9 mouse cellular contexts compared by ENCODE assay signal in genomic region chr8:40186715-40187583, GRCm38 (mm10).
DNase-seq lines count a peak whose midpoint lies in the region; ATAC-seq and TF ChIP-seq lines count a peak whose summit lies in the region.
"Had no signal": no experiment of that assay in that cellular context is flagged by ENCODE, and none has a peak within 500 bp of the region (broad histone marks: within the 10 kb centered on the region; RNA-seq: fewer than 3 reads in every experiment).

No protein-coding gene starts in this region.

- no peaks in the 10 kb centered on the region for H3K27me3 ChIP-seq in stomach, embryonic 14.5 days (ENCODE audit: control insufficient read depth, insufficient read depth, low read length)
- H3K27me3 ChIP-seq in stomach, postnatal 0 days (ENCODE audit: control insufficient read depth, insufficient read depth, low read length), result no peaks in the 10 kb centered on the region
- no peaks in the 10 kb centered on the region for H3K27me3 ChIP-seq in limb, embryonic 11.5 days (ENCODE audit: control insufficient read depth, insufficient read depth, low read length)

- H3K4me3 ChIP-seq in stomach, embryonic 14.5 days (ENCODE audit: low read depth, low read length), result 0 out of 2 replicates have a peak overlapping the region, but pooled peaks have one; percentile 12
- H3K4me3 ChIP-seq in stomach, postnatal 0 days (ENCODE audit: low read depth, low read length), result no peak overlapping the region
- H3K4me3 ChIP-seq in limb, embryonic 11.5 days (ENCODE audit: low read depth, low read length), result no peak overlapping the region

- WGBS in stomach, embryonic 14.5 days, result 45% methylated on average over 17 of the region's 17 CpGs
- 41% methylated on average over 17 of the region's 17 CpGs for WGBS in stomach, postnatal 0 days
- 43% methylated on average over 17 of the region's 17 CpGs for WGBS in limb, embryonic 11.5 days

- TF ChIP-seq CTCF in stomach, postnatal 0 days (IDR thresholded peaks at IDR 0.05; ENCODE audit: low read depth), result no peak

- ATAC-seq in stomach, embryonic 14.5 days (ENCODE audit: insufficient number of reproducible peaks, insufficient read depth, low FRiP score, low read depth), result no peak
- ATAC-seq in stomach, postnatal 0 days (ENCODE audit: low FRiP score, low TSS enrichment), result no peak
- peak; percentile 44; the same call in 1 of the 2 replicates for ATAC-seq in limb, embryonic 11.5 days (ENCODE audit: insufficient number of reproducible peaks, low FRiP score, low TSS enrichment, low read depth)

- no peaks in the 10 kb centered on the region for H3K9me3 ChIP-seq in stomach, embryonic 14.5 days (ENCODE audit: control insufficient read depth, low read depth, low read length)
- H3K9me3 ChIP-seq in stomach, postnatal 0 days (ENCODE audit: control insufficient read depth, low read length), result no peaks in the 10 kb centered on the region
- no peaks in the 10 kb centered on the region for H3K9me3 ChIP-seq in limb, embryonic 11.5 days (ENCODE audit: control insufficient read depth, low read length)

- no peak overlapping the region for H3K9ac ChIP-seq in stomach, embryonic 14.5 days (replicated peaks; ENCODE audit: low read depth, low read length)
- no peak overlapping the region for H3K9ac ChIP-seq in stomach, postnatal 0 days (ENCODE audit: low read length)
- H3K9ac ChIP-seq in limb, embryonic 11.5 days (ENCODE audit: low read length), result no peak overlapping the region

- H3K4me2 ChIP-seq in stomach, embryonic 14.5 days (replicated peaks; ENCODE audit: low read depth, low read length), result peak overlapping the region; percentile 29
- H3K4me2 ChIP-seq in stomach, postnatal 0 days (replicated peaks; ENCODE audit: low read depth), result no peak overlapping the region; the same call in 1 of the 2 replicates
- H3K4me2 ChIP-seq in limb, embryonic 11.5 days (ENCODE audit: low read depth, severe bottlenecking), result peak overlapping the region; percentile 12; the same call in 1 of the 2 replicates

- H3K36me3 ChIP-seq in stomach, embryonic 14.5 days (ENCODE audit: control insufficient read depth, insufficient read depth, low read length), result no peaks in the 10 kb centered on the region
- H3K36me3 ChIP-seq in stomach, postnatal 0 days (ENCODE audit: control insufficient read depth, insufficient read depth, low read length), result no peaks in the 10 kb centered on the region
- H3K36me3 ChIP-seq in limb, embryonic 11.5 days (ENCODE audit: control insufficient read depth, insufficient read depth, low read length), result no peaks in the 10 kb centered on the region

- DNase-seq in cerebellum, adult 8-10 months, result peak; percentile 2
- DNase-seq in cerebellum, adult 11 months, result no peak
- no peak for DNase-seq in stomach, postnatal 0 days (ENCODE audit: low spot score)
- no peak for DNase-seq in limb, embryonic 11.5 days (ENCODE audit: low spot score)
- no peak for DNase-seq in urinary bladder, postnatal 14 days (ENCODE audit: low spot score)
- no peak for DNase-seq in natural killer cell, adult 2 months (ENCODE audit: low spot score in 2 of 2)
- no peak for DNase-seq in layer of hippocampus, postnatal 25 days (ENCODE audit: extremely low spot score in 1 of 2, low spot score in 1 of 2)
- DNase-seq: spleen, adult 18-20 months had no signal

- no peak for TF ChIP-seq EP300 in stomach, postnatal 0 days (optimal IDR thresholded peaks at IDR 0.05)

- no peaks in the 10 kb centered on the region for H3K4me1 ChIP-seq in stomach, embryonic 14.5 days (ENCODE audit: control insufficient read depth, insufficient read depth, low read length)
- H3K4me1 ChIP-seq in stomach, postnatal 0 days (replicated peaks; ENCODE audit: control insufficient read depth, insufficient read depth), result no peaks in the 10 kb centered on the region
- no peaks in the 10 kb centered on the region for H3K4me1 ChIP-seq in limb, embryonic 11.5 days (ENCODE audit: control insufficient read depth, insufficient read depth, low read length)

- no peak overlapping the region for H3K27ac ChIP-seq in stomach, embryonic 14.5 days (ENCODE audit: low read length)
- no peak overlapping the region for H3K27ac ChIP-seq in stomach, postnatal 0 days (replicated peaks)
- no peak overlapping the region for H3K27ac ChIP-seq in limb, embryonic 11.5 days (replicated peaks; ENCODE audit: low read depth, low read length)
